Mouse (Mus musculus): ENCODE measurements around the gene Cep128. TPM values are rescaled to one million over a fixed set of nuclear protein-coding genes. Genes with fewer than 3 reads are reported as not detected.

Cep128 gene
- polyA plus RNA-seq, 1 experiment from 2014 or later = 7.1 TPM

- Histone ChIP-seq H3K4me3 (no peak overlapping the region), H3K4me1 (no peaks in the 10 kb centered on the region), H3K9me3 (no peaks in the 10 kb centered on the region), H3K27me3 (ENCODE audit: insufficient read depth, poor library complexity, severe bottlenecking) (no peaks in the 10 kb centered on the region), H3K27ac (no peak overlapping the region), H3K36me3 (no peaks in the 10 kb centered on the region)
- DNase-seq (ENCODE audit: low spot score) = no peak
- WGBS = 84% methylated on average over 3 of the region's 3 CpGs
Measured at GRCm38 (mm10) chr12:91204330-91204729, 179.9 kb downstream of the Cep128 start.

DNA sequence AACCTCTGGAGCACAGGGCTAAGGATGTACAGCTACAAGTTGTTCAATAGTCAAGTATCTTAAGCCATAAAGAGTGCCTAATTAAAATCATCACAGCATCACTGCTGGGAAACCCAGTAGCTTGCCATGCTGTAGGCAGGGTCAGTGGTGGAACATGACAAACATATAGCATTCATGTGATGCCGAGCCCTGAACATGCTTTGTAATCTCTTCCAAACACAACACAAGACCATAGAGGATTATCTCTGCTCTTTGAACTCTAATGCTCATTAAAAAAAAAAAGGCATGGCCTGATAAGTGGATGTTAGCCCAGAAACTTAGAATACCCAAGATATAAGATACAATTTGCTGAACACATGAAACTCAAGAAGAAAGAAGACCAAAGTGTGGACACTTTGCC, 181.7 kb downstream of the Cep128 start:
- H3K36me3 ChIP-seq = no peaks in the 10 kb centered on the region
- no peaks in the 10 kb centered on the region for H3K4me1 ChIP-seq
- no peaks in the 10 kb centered on the region for H3K9me3 ChIP-seq
- DNase-seq (ENCODE audit: low spot score) = no peak
- H3K27ac ChIP-seq = no peak overlapping the region
- no peak overlapping the region for H3K4me3 ChIP-seq
- 76% methylated on average over 1 of the region's 1 CpGs for WGBS
- H3K27me3 ChIP-seq (ENCODE audit: insufficient read depth, poor library complexity, severe bottlenecking) = no peaks in the 10 kb centered on the region

- DNase-seq (ENCODE audit: low spot score) = no peak
- 75% methylated on average over 4 of the region's 4 CpGs for WGBS
Measured at GRCm38 (mm10) chr12:91189111-91189510, 195.1 kb downstream of the Cep128 start.

GRCm38 (mm10) chr12:91185564-91185963, 198.6 kb downstream of the Cep128 start:
- no peaks in the 10 kb centered on the region for H3K9me3 ChIP-seq
- H3K4me3 ChIP-seq = no peak overlapping the region
- no peak for DNase-seq (ENCODE audit: low spot score)
- no peaks in the 10 kb centered on the region for H3K4me1 ChIP-seq
- no peak overlapping the region for H3K27ac ChIP-seq
- H3K36me3 ChIP-seq = no peaks in the 10 kb centered on the region
- 75% methylated on average over 5 of the region's 5 CpGs for WGBS
- H3K27me3 ChIP-seq (ENCODE audit: insufficient read depth, poor library complexity, severe bottlenecking) = no peaks in the 10 kb centered on the region

More at GRCm38 (mm10) chr12:91189111-91189510, 195.1 kb downstream of the Cep128 start:
- Histone ChIP-seq H3K27ac (no peak overlapping the region), H3K36me3 (no peaks in the 10 kb centered on the region), H3K27me3 (ENCODE audit: insufficient read depth, poor library complexity, severe bottlenecking) (no peaks in the 10 kb centered on the region), H3K4me3 (no peak overlapping the region), H3K4me1 (no peaks in the 10 kb centered on the region), H3K9me3 (no peaks in the 10 kb centered on the region)

DNA sequence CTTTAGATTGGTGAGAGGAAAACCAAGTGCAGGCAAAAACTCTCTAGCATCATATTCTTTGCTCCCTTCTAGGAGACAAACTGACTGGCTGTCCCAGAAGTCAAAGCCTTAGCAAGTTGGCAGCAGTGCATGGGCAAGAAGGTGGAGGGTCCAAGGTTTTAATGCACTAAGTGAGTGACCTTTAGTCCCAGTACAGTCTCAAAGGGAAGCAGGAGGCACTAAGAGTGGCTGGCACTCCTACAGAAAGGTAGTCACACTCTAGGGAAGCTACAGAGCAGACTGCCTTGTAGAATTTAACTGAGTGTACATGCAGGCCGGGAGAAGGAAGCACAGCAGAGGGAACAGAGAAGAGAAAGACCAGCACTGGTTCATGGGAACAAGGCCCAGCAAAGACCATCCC, 199.6 kb downstream of the Cep128 start:
- Histone ChIP-seq H3K4me3 (no peak overlapping the region), H3K27me3 (ENCODE audit: insufficient read depth, poor library complexity, severe bottlenecking) (no peaks in the 10 kb centered on the region), H3K36me3 (no peaks in the 10 kb centered on the region), H3K27ac (no peak overlapping the region), H3K4me1 (no peaks in the 10 kb centered on the region), H3K9me3 (no peaks in the 10 kb centered on the region)
- DNase-seq (ENCODE audit: low spot score) = no peak
- WGBS = 67% methylated on average over 1 of the region's 1 CpGs

- no peaks in the 10 kb centered on the region for H3K4me1 ChIP-seq
- H3K9me3 ChIP-seq = no peaks in the 10 kb centered on the region
- H3K36me3 ChIP-seq = no peaks in the 10 kb centered on the region
- DNase-seq (ENCODE audit: low spot score) = no peak
- H3K27ac ChIP-seq = no peak overlapping the region
- no peaks in the 10 kb centered on the region for H3K27me3 ChIP-seq (ENCODE audit: insufficient read depth, poor library complexity, severe bottlenecking)
- H3K4me3 ChIP-seq = no peak overlapping the region
- 64% methylated on average over 2 of the region's 2 CpGs for WGBS
Measured at GRCm38 (mm10) chr12:91183928-91184327, 200.3 kb downstream of the Cep128 start.

DNA sequence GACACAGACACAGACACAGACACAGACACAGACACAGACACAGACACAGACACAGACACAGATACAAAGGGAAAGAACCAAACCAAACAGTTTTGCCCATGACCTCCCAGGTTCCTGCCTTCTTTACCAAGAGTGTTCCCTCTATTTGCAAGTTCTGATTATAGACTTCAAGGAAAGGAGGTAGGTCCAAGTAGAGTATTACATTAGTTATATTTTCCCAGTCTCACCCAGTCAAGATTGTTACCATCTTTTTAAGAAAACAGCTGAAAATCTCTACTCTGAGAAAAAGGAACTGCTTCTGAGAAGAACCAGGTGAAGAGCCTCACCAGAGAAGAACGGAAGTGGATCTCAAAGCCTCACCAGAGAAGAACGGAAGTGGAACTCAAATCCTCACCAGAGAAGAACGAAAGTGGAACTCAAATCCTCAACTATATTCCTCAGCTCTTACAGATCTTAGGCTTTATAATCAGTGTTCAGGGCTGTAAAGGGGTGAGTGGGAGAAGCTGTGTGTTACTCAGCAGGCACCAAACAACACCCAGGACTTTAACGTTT, 200.8 kb downstream of the Cep128 start:
- DNase-seq (ENCODE audit: low spot score) = no peak
- WGBS = 87% methylated on average over 4 of the region's 4 CpGs
- no peaks in the 10 kb centered on the region for H3K36me3 ChIP-seq
- no peaks in the 10 kb centered on the region for H3K9me3 ChIP-seq
- H3K4me3 ChIP-seq = no peak overlapping the region
- H3K27ac ChIP-seq = no peak overlapping the region
- no peaks in the 10 kb centered on the region for H3K27me3 ChIP-seq (ENCODE audit: insufficient read depth, poor library complexity, severe bottlenecking)
- H3K4me1 ChIP-seq = no peaks in the 10 kb centered on the region

DNA sequence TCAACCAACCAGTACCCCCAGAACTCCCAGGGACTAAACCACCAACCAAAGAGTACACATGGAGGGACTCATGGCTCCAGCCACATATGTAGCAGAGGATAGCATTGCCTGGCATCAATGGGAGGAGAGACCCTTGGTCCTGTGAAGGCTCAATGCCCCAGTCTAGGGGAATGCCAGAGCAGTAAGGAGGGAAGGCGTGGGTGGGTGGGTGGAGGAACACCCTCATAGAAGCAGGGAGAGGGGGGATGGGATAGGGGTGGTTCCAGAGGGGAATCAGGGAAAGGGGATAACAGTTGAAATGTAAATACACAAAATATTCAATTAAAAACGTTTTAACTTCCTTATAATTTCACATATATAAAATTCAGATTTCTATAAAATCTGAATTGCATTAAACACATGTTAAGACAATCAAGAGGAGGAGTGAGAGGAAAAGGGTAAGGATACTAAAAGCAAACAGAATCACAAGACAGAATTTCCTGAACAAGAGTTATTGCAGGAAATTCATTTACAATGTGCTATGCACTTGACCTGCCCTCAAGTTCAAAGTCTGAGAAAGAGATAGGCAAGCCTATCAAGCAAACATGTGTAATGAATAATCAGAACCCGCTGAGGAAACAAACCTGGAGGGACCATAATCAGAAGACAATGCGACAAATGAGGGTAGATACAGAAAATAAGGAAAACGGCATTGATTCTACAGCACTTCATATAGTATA, 207.2 kb downstream of the Cep128 start:
- Histone ChIP-seq H3K4me1 (no peaks in the 10 kb centered on the region), H3K4me3 (no peak overlapping the region), H3K9me3 (no peaks in the 10 kb centered on the region), H3K36me3 (no peaks in the 10 kb centered on the region), H3K27ac (no peak overlapping the region), H3K27me3 (ENCODE audit: insufficient read depth, poor library complexity, severe bottlenecking) (no peaks in the 10 kb centered on the region)
- DNase-seq (ENCODE audit: low spot score) = no peak
- 73% methylated on average over 5 of the region's 5 CpGs for WGBS

- Histone ChIP-seq H3K9me3 (no peaks in the 10 kb centered on the region), H3K36me3 (no peaks in the 10 kb centered on the region), H3K4me3 (no peak overlapping the region), H3K27ac (no peak overlapping the region), H3K27me3 (ENCODE audit: insufficient read depth, poor library complexity, severe bottlenecking) (no peaks in the 10 kb centered on the region), H3K4me1 (no peaks in the 10 kb centered on the region)
- no peak for DNase-seq (ENCODE audit: low spot score)
- 89% methylated on average over 3 of the region's 3 CpGs for WGBS
Measured at GRCm38 (mm10) chr12:91171613-91172012, 212.6 kb downstream of the Cep128 start.

DNA sequence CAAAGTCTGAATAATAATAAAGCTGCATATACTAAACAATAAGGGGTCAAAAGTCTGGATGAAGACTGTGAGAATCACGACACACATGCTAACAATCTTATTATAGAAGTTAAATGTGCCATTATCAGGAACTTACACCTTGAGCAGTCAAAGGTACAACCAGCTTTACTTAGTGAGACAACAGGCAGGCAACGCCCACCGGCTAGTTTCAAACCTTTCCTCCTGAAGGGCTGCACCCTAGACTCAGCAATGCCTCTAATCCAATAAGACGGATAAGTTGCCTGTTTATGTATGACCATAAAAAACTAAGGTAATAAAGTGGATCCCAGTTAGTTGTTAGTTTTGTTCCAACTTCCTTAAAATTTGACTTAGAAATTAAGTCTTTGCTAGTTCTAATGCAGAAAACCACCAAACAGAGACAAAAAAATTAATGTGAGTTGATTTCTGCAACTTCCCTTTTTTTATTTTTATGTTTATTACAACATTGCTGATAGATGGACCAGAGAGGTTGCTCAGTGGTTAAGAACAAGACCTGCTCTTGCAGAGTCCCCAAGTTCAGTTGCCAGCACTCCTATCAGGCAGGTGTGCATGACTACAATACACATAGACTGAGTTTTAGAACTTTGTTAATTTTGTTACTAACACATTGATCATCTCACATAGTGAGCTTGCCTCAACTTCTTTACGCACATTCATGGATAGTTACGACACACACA, 223.0 kb downstream of the Cep128 start:
- Histone ChIP-seq H3K9me3 (no peaks in the 10 kb centered on the region), H3K4me1 (no peaks in the 10 kb centered on the region; the same call in 1 of the 2 replicates), H3K4me3 (no peak overlapping the region), H3K27ac (no peak overlapping the region), H3K27me3 (ENCODE audit: insufficient read depth, poor library complexity, severe bottlenecking) (no peaks in the 10 kb centered on the region), H3K36me3 (no peaks in the 10 kb centered on the region)
- WGBS = 86% methylated on average over 6 of the region's 6 CpGs
- DNase-seq (ENCODE audit: low spot score) = no peak

DNA sequence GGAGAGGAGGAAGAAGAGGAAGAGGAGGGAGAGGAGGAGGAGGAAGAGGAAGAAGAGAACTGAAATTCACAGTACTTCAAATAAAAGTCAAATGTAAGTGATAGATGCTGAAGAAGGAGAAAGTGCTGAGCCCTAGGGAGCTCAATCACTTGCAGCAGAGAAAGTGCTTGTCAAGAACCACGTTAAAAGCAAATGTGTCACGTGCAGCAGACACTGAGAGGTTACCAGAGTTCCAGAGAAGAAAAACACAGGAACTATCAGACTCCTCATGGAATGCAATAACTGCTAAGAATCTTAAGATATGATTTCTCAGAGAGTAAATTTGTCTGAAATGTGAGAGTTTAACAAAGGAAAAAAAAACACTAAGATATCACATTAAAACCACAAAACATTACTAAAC, 225.7 kb downstream of the Cep128 start:
- no peak overlapping the region for H3K27ac ChIP-seq
- H3K4me3 ChIP-seq = no peak overlapping the region
- no peak for DNase-seq (ENCODE audit: low spot score)
- H3K27me3 ChIP-seq (ENCODE audit: insufficient read depth, poor library complexity, severe bottlenecking) = no peaks in the 10 kb centered on the region
- no peaks in the 10 kb centered on the region for H3K36me3 ChIP-seq
- H3K9me3 ChIP-seq = no peaks in the 10 kb centered on the region
- no peaks in the 10 kb centered on the region; the same call in 1 of the 2 replicates for H3K4me1 ChIP-seq
- 54% methylated on average over 2 of the region's 2 CpGs for WGBS

GRCm38 (mm10) chr12:91154052-91154451, 230.2 kb downstream of the Cep128 start:
- WGBS = 85% methylated on average over 7 of the region's 7 CpGs
- no peak for DNase-seq (ENCODE audit: low spot score)
- H3K4me1 ChIP-seq = no peaks in the 10 kb centered on the region; the same call in 1 of the 2 replicates
- H3K4me3 ChIP-seq = no peak overlapping the region
- H3K36me3 ChIP-seq = no peaks in the 10 kb centered on the region
- no peaks in the 10 kb centered on the region for H3K9me3 ChIP-seq
- no peak overlapping the region for H3K27ac ChIP-seq
- H3K27me3 ChIP-seq (ENCODE audit: insufficient read depth, poor library complexity, severe bottlenecking) = no peaks in the 10 kb centered on the region

DNA sequence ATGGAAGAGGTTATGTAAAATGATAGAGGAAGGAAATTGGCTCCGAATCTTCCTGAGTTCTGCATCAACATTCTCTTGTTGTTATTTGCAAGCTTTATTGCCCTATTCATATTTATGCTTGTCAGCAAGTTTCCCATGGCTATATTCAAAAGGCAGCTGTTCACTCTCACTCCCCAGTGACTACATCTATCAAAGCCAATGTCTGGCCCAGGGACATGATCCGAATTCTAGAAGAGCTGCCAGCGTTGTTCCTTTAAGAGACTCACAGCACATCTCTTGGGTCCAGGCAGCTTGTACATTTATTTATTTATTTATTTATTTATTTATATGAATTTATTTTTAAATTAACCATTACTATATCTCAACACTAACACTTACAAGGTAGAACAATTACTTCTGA, 235.1 kb downstream of the Cep128 start:
- no peak overlapping the region for H3K27ac ChIP-seq
- no peaks in the 10 kb centered on the region for H3K9me3 ChIP-seq
- no peaks in the 10 kb centered on the region for H3K36me3 ChIP-seq
- no peak overlapping the region for H3K4me3 ChIP-seq
- no peaks in the 10 kb centered on the region for H3K27me3 ChIP-seq (ENCODE audit: insufficient read depth, poor library complexity, severe bottlenecking)
- no peak for DNase-seq (ENCODE audit: low spot score)
- WGBS = 89% methylated on average over 3 of the region's 3 CpGs
- no peaks in the 10 kb centered on the region for H3K4me1 ChIP-seq
